Mouse (Mus musculus) limb, embryonic 14.5 days (tissue): ENCODE data around the gene Smoc1. TPM values are rescaled to one million over a fixed set of nuclear protein-coding genes. Genes with fewer than 3 reads are reported as not detected.

Source experiments
- ATAC-seq: fragments of 200-750 bp; cut with Nextera tagmentation; 2 replicates; pipeline ENCODE4 v1.8.0; 2017; ENCODE audit warnings: low read depth, moderate number of reproducible peaks, moderate TSS enrichment; ENCODE audit not compliant: low FRiP score
- DNase-seq: peaks from one replicate; pipeline ENCODE4 v3.0.0-alpha.2; 2015; ENCODE audit warnings: low spot score
- H3K27ac ChIP-seq: fragments of 300-500 bp; sonication (generic); replicated peaks from 2 replicates; pipeline ENCODE4 v1.5.1; 2014; ENCODE audit warnings: low read depth, mild to moderate bottlenecking, low read length, moderate library complexity, mixed read lengths
- H3K27me3 ChIP-seq: fragments of 300-500 bp; sonication (generic); 2 replicates; pipeline ENCODE4 v1.6.1; 2014; ENCODE audit warnings: low read length, mixed read lengths; ENCODE audit not compliant: control insufficient read depth, insufficient read depth
- H3K36me3 ChIP-seq: fragments of 300-500 bp; sonication (generic); 2 replicates; pipeline ENCODE4 v1.6.1; 2014; ENCODE audit warnings: mild to moderate bottlenecking, low read length, moderate library complexity, mixed read lengths; ENCODE audit not compliant: control insufficient read depth, insufficient read depth
- H3K4me1 ChIP-seq: fragments of 300-500 bp; sonication (generic); 2 replicates; pipeline ENCODE4 v1.6.1; 2014; ENCODE audit warnings: antibody characterized with exemption, low read length, mixed read lengths; ENCODE audit not compliant: control insufficient read depth, insufficient read depth
- H3K4me2 ChIP-seq: fragments of 300-500 bp; sonication (generic); replicated peaks from 2 replicates; pipeline ENCODE4 v1.6.1; 2014; ENCODE audit warnings: low read depth, mild to moderate bottlenecking, low read length, moderate library complexity; ENCODE audit not compliant: severe bottlenecking
- H3K4me3 ChIP-seq: fragments of 300-500 bp; sonication (generic); replicated peaks from 2 replicates; pipeline ENCODE4 v1.5.1; 2014; ENCODE audit warnings: low read length
- H3K9ac ChIP-seq: fragments of 300-500 bp; sonication (generic); 2 replicates; pipeline ENCODE4 v1.6.1; 2014; ENCODE audit warnings: mild to moderate bottlenecking, low read depth, low read length, moderate library complexity; ENCODE audit not compliant: severe bottlenecking
- H3K9me3 ChIP-seq: fragments of 300-500 bp; sonication (generic); 2 replicates; pipeline ENCODE4 v1.6.1; 2016; ENCODE audit warnings: low read length; ENCODE audit not compliant: control insufficient read depth
- POLR2A ChIP-seq: fragments of 200-500 bp; IDR thresholded peaks from 2 replicates; pipeline ENCODE4 v1.8.0; 2012; ENCODE audit warnings: inconsistent platforms, mild to moderate bottlenecking, moderate library complexity, borderline replicate concordance; ENCODE audit not compliant: insufficient read depth, insufficient read length; ENCODE audit errors: extremely low read depth
- WGBS: fragments of 180-500 bp; shearing (Covaris S2); extraction: QIAGEN DNeasy Blood & Tissue Kit; methylation state at CpG from one replicate; pipeline ENCODE4 v1.1.7; 2014; 5-methylcytosine and 5-hydroxymethylcytosine counted together
- polyA plus RNA-seq, 2 experiments: library from polyadenylated mRNA; depleted of rRNA in 1 of 2; stranded (reverse) in 1 of 2; unstranded in 1 of 2; fragments of >200 nt; fragmentation: Nextera tagmentation in 1 of 2; extraction: Ambion mirVana in 1 of 2; gene quantifications; 2 replicates each; pipeline versions ENCODE4 v1.2.1 to v1.2.3; 2012 to 2014

Gene Smoc1
- polyA plus RNA-seq, 2 experiments, result 8.1 to 16.3 TPM

GRCm38 (mm10) chr12:81011994-81012393, 14.6 kb upstream of the Smoc1 start:
- no peak for DNase-seq
- Histone ChIP-seq H3K9me3 (no peaks in the 10 kb centered on the region), H3K4me1 (peaks cover 8% of the 10 kb centered on the region), H3K4me3 (no peak overlapping the region), H3K27ac (no peak overlapping the region), H3K36me3 (no peaks in the 10 kb centered on the region), H3K27me3 (no peaks in the 10 kb centered on the region), H3K4me2 (no peak overlapping the region), H3K9ac (no peak overlapping the region)
- TF ChIP-seq POLR2A, result no peak
- 90% methylated on average over 2 of the region's 2 CpGs for WGBS
- no peak for ATAC-seq

GRCm38 (mm10) chr12:81013496-81013895, 13.1 kb upstream of the Smoc1 start:
- Histone ChIP-seq H3K9me3 (no peaks in the 10 kb centered on the region), H3K4me1 (peaks cover 8% of the 10 kb centered on the region), H3K27ac (no peak overlapping the region), H3K9ac (no peak overlapping the region), H3K4me2 (no peak overlapping the region), H3K27me3 (no peaks in the 10 kb centered on the region), H3K36me3 (no peaks in the 10 kb centered on the region), H3K4me3 (no peak overlapping the region)
- 79% methylated on average over 11 of the region's 11 CpGs for WGBS
- DNase-seq (no peak), ATAC-seq (no peak)
- TF ChIP-seq POLR2A, result no peak

- Histone ChIP-seq H3K36me3 (no peaks in the 10 kb centered on the region), H3K27me3 (no peaks in the 10 kb centered on the region), H3K9ac (no peak overlapping the region), H3K4me3 (no peak overlapping the region), H3K4me1 (no peaks in the 10 kb centered on the region), H3K9me3 (no peaks in the 10 kb centered on the region), H3K27ac (no peak overlapping the region), H3K4me2 (no peak overlapping the region)
- no peak for TF ChIP-seq POLR2A
- DNase-seq, result no peak
- 82% methylated on average over 12 of the region's 12 CpGs for WGBS
- no peak for ATAC-seq
Observed at GRCm38 (mm10) chr12:81017624-81018023, 9.0 kb upstream of the Smoc1 start.

- no peak for TF ChIP-seq POLR2A
- H3K36me3 ChIP-seq, result no peaks in the 10 kb centered on the region
- no peak overlapping the region for H3K4me2 ChIP-seq
- no peaks in the 10 kb centered on the region for H3K4me1 ChIP-seq
- H3K9ac ChIP-seq, result no peak overlapping the region
- no peak for ATAC-seq
- no peak for DNase-seq
- H3K9me3 ChIP-seq, result no peaks in the 10 kb centered on the region
- WGBS, result 80% methylated on average over 20 of the region's 20 CpGs
- no peak overlapping the region for H3K27ac ChIP-seq
- H3K4me3 ChIP-seq, result no peak overlapping the region
- no peaks in the 10 kb centered on the region for H3K27me3 ChIP-seq
Observed at GRCm38 (mm10) chr12:81018516-81019279, 7.9 kb upstream of the Smoc1 start.

- Histone ChIP-seq H3K4me1 (no peaks in the 10 kb centered on the region), H3K27ac (no peak overlapping the region), H3K4me3 (no peak overlapping the region), H3K9me3 (no peaks in the 10 kb centered on the region), H3K4me2 (no peak overlapping the region), H3K36me3 (no peaks in the 10 kb centered on the region), H3K27me3 (no peaks in the 10 kb centered on the region), H3K9ac (no peak overlapping the region)
- no peak for DNase-seq
- ATAC-seq, result no peak
- 81% methylated on average over 7 of the region's 7 CpGs for WGBS
- no peak for TF ChIP-seq POLR2A
Observed at GRCm38 (mm10) chr12:81019280-81019935, 7.2 kb upstream of the Smoc1 start.
